Mouse (Mus musculus) macrophage (primary cell): ENCODE results near the gene Cnot11. TPM values are rescaled to one million over a fixed set of nuclear protein-coding genes. Genes with fewer than 3 reads are reported as not detected.

Experiments
- H3K27ac ChIP-seq: fragments of 350-480 bp; formaldehyde crosslinking; 2 replicates; pipeline ENCODE4 v1.9.0; 2021
- H3K36me3 ChIP-seq: fragments of 350-480 bp; formaldehyde crosslinking; 2 replicates; pipeline ENCODE4 v1.9.0; 2021; ENCODE audit errors: inconsistent target
- H3K4me3 ChIP-seq: fragments of 350-480 bp; formaldehyde crosslinking; 2 replicates; pipeline ENCODE4 v1.9.0; 2021; ENCODE audit errors: inconsistent target
- H3K79me2 ChIP-seq: fragments of 350-480 bp; formaldehyde crosslinking; 2 replicates; pipeline ENCODE4 v1.9.0; 2021; ENCODE audit errors: inconsistent target
- WGBS: methylation state at CpG from one replicate; pipeline ENCODE4 v1.1.7; 2026; ENCODE audit warnings: inconsistent platforms; ENCODE audit not compliant: missing documents; 5-methylcytosine and 5-hydroxymethylcytosine counted together
- polyA plus RNA-seq: library from polyadenylated mRNA; stranded (reverse); fragments of 250-400 nt; gene quantifications from 3 replicates; pipeline ENCODE4 v1.2.4, GENCODE M21; 2018; ENCODE audit warnings: inconsistent platforms

Cnot11 gene
- polyA plus RNA-seq, 1 experiment from 2014 or later: 14.8 TPM

- WGBS: 52% methylated on average over 2 of the region's 2 CpGs
- Histone ChIP-seq H3K4me3 (no peak overlapping the region), H3K27ac (no peak overlapping the region), H3K36me3 (peaks cover 50% of the 10 kb centered on the region), H3K79me2 (peaks cover 4% of the 10 kb centered on the region; the same call in 1 of the 2 replicates)
These were observed 12.4 kb downstream of the Cnot11 start for GRCm38 (mm10) chr1:39547238-39547637.

- no peak overlapping the region for H3K27ac ChIP-seq
- WGBS: 79% methylated on average over 2 of the region's 2 CpGs
- H3K36me3 ChIP-seq: peaks cover 73% of the 10 kb centered on the region
- no peak overlapping the region for H3K4me3 ChIP-seq
- H3K79me2 ChIP-seq: peaks cover 27% of the 10 kb centered on the region; the same call in 1 of the 2 replicates
These were observed 15.0 kb downstream of the Cnot11 start for GRCm38 (mm10) chr1:39549831-39550230.

GRCm38 (mm10) chr1:39555556-39556415 is 21.0 kb downstream of the Cnot11 start:
- peaks cover 87% of the 10 kb centered on the region; the same call in 1 of the 2 replicates for H3K79me2 ChIP-seq
- WGBS: 75% methylated on average over 9 of the region's 9 CpGs
- H3K27ac ChIP-seq: no peak overlapping the region
- H3K4me3 ChIP-seq: no peak overlapping the region
- H3K36me3 ChIP-seq: peaks cover 87% of the 10 kb centered on the region

- 89% methylated on average over 2 of the region's 2 CpGs for WGBS
- Histone ChIP-seq H3K27ac (no peak overlapping the region), H3K79me2 (peaks cover 99% of the 10 kb centered on the region), H3K4me3 (no peak overlapping the region), H3K36me3 (peaks cover 85% of the 10 kb centered on the region)
These were observed 24.2 kb downstream of the Cnot11 start for GRCm38 (mm10) chr1:39559009-39559408.

DNA sequence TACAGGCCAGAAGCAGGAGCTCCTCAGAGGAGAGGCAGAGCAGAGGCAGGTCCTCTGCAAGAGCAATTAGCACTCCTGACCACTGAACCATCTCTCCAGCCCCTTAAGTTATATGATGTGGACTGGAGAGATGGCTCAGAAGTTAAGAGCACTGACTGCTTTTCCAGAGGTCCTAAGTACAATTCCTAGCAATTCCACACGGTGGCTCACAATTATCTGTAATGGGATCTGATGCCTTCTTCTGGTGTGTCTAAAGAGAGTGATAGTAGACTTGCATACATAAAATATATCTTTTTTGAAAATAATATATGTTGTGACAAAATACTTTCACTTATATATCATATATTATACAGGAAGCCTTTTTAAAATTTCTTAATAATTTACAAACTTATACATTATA is 27.1 kb downstream of the Cnot11 start:
- no peak overlapping the region for H3K27ac ChIP-seq
- H3K36me3 ChIP-seq: peaks cover 68% of the 10 kb centered on the region
- WGBS: 86% methylated on average over 1 of the region's 1 CpGs
- no peak overlapping the region for H3K4me3 ChIP-seq
- H3K79me2 ChIP-seq: peaks cover 100% of the 10 kb centered on the region

DNA sequence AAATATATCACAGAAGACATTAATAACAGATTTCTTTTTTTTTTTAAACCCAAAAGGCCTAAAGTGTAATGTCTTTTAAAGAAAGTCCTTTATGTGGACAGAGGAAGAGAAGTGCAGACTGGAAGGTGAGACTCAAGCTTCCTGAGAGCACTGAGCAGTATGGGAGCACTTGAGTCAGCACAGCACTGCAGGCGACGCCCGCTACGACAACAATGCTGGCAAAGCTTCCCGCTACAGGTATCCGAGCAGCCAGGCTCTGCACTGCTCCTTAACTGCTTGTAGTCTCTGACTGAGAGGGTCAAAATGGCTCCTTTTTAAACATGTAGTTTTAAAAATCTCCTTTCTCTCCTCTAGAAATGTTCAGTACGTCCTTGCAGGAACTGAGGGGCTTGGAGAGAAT is 28.4 kb downstream of the Cnot11 start:
- Histone ChIP-seq H3K36me3 (peaks cover 55% of the 10 kb centered on the region), H3K4me3 (no peak overlapping the region), H3K27ac (no peak overlapping the region), H3K79me2 (peaks cover 100% of the 10 kb centered on the region)
- WGBS: 88% methylated on average over 7 of the region's 7 CpGs

DNA sequence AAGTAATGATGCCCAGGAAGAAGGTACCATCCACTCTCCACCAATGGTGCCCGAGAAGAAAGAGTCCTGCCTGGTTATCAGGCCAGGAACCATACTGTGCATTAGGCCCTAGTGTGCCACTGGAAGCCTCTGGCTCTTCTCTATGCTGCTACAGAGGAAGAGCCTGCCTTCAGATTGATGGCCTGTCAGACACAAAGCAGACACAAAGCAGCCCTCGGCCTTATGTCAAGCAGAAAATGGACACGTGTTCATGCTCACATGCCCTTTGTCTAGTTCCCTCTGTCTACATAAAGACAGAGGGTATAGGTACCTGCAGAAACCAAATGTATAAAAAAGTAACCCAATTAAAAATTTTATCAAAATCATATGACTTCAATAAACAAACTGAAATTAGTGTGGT is 29.8 kb downstream of the Cnot11 start:
- Histone ChIP-seq H3K79me2 (peaks cover 100% of the 10 kb centered on the region), H3K27ac (no peak overlapping the region), H3K36me3 (peaks cover 41% of the 10 kb centered on the region), H3K4me3 (no peak overlapping the region)
- 89% methylated on average over 3 of the region's 3 CpGs for WGBS

DNA sequence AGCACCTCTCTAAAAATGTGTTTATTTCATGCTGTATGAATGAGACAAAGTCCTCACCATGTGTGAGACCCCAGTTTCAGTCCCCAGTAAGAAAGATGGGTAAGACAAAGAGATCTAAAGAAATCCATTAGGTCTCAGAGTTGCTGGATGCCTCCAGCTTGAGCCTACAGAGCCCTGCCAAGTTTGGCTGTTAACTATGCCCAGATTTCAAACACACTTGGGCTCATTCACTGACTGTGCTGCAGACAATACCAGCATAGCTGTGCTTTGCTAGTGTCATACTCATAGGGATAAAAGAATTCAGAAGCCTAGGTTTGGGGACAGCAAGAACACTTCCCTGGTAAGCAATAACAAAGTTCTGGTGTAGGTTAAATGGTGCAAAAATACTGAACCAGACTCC is 33.3 kb downstream of the Cnot11 start:
- H3K4me3 ChIP-seq: no peak overlapping the region
- peaks cover 100% of the 10 kb centered on the region for H3K79me2 ChIP-seq
- no peak overlapping the region for H3K27ac ChIP-seq
- peaks cover 26% of the 10 kb centered on the region; the same call in 1 of the 2 replicates for H3K36me3 ChIP-seq

DNA sequence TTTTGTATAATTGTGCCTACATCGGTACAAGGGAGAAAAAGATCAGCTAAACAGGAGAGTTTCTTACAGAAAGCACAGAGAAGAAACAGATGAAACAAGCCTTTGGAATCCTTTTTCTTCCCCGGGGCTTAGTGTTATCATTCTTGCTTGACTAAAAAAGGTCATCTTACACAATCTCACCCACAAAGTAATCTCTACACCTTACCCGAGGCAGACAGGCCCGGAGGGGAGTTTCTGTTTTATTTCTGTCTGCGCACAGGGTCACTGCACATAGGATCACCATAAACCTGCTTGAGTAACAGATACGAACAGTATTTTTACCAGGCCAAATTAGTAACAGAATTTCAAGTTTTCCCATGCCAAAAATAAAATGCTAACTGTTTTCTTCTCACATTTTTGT is 36.9 kb downstream of the Cnot11 start:
- 56% methylated on average over 6 of the region's 6 CpGs for WGBS
- no peak overlapping the region for H3K27ac ChIP-seq

DNA sequence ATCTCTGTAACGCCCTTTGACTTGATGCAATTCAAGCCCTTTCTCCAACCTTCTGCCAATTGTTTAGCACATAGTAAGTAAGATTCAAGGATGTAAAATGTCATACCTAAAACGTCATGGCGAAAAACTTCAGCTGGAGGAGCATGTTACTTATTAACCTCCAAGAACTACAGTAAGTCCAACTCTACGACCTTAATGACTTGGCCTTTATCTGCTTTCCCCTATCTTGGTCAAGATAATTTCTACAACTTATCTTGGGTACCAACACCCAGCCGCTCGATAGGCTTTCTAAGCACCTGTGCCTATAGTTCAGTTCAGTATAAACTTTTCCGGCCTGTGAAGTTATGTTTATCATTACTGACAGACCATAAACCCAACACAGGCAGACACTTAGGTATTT is 39.1 kb downstream of the Cnot11 start:
- Histone ChIP-seq H3K79me2 (peaks cover 77% of the 10 kb centered on the region), H3K27ac (no peak overlapping the region), H3K36me3 (peaks cover 6% of the 10 kb centered on the region; the same call in 1 of the 2 replicates), H3K4me3 (no peak overlapping the region)
- WGBS: 94% methylated on average over 7 of the region's 7 CpGs

More for the DNA sequence above, 36.9 kb downstream of the Cnot11 start:
- Histone ChIP-seq H3K79me2 (peaks cover 99% of the 10 kb centered on the region), H3K4me3 (no peak overlapping the region), H3K36me3 (peaks cover 6% of the 10 kb centered on the region; the same call in 1 of the 2 replicates)

GRCm38 (mm10) chr1:39575778-39576375 is 41.1 kb downstream of the Cnot11 start:
- Histone ChIP-seq H3K36me3 (0 out of 2 replicates have a peak, but pooled peaks cover 6% of the 10 kb centered on the region), H3K27ac (peak overlapping the region; percentile 80), H3K4me3 (peak overlapping the region; percentile 71), H3K79me2 (peaks cover 57% of the 10 kb centered on the region)
- WGBS: 0% methylated on average over 8 of the region's 8 CpGs

GRCm38 (mm10) chr1:39576431-39577243 is 41.8 kb downstream of the Cnot11 start:
- WGBS: 1% methylated on average over 56 of the region's 88 CpGs
- Histone ChIP-seq H3K36me3 (0 out of 2 replicates have a peak, but pooled peaks cover 2% of the 10 kb centered on the region), H3K4me3 (peak overlapping the region; percentile 71)

DNA sequence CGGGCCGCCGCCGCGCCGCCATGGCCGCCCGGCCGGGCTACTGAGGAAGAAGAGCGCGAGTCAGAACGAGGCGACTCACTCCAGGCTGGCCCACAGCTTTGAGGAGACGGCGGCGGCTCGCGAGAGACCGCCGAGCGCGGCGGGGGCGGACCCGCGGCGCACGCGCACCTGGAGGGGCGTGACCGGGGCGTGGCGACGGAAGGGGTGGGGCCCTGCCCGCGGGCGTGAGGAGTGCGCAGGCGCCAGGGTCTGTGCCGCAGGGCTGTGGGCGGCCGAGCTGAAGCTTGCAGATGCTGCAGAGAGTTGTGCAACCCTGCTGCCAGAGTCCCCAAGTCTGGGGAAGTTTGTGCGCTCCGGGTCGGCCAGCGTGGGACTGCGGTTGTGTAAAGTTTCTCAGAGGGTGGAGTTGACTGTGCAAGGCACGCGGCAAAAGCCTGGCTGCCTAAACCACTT is 42.5 kb downstream of the Cnot11 start, which contains the start of gene Rnf149:
Gene Rnf149 (minus strand): TSS at position 153 of the 453 bp plus-strand sequence.
- Histone ChIP-seq H3K4me3 (peak within 1 kb of the TSS; percentile 71), H3K79me2 (peaks cover 43% of the 10 kb centered on the region), H3K36me3 (no peaks in the 10 kb centered on the region), H3K27ac (peak within 1 kb of the TSS; percentile 92)
- under 1% methylated on average over 36 of the region's 49 CpGs for WGBS

More at GRCm38 (mm10) chr1:39576431-39577243, 41.8 kb downstream of the Cnot11 start:
- Histone ChIP-seq H3K27ac (peak overlapping the region; percentile 80), H3K79me2 (peaks cover 50% of the 10 kb centered on the region)

GRCm38 (mm10) chr1:39578446-39578845 is 43.7 kb downstream of the Cnot11 start:
- peak overlapping the region; percentile 92 for H3K27ac ChIP-seq
- 12% methylated on average over 4 of the region's 5 CpGs for WGBS
- no peak overlapping the region for H3K4me3 ChIP-seq
- H3K36me3 ChIP-seq: no peaks in the 10 kb centered on the region
- peaks cover 31% of the 10 kb centered on the region for H3K79me2 ChIP-seq
